Mouse (Mus musculus) adrenal gland, adult (tissue): ENCODE measurements around the gene Sh2d3c.

Source experiments
- DNase-seq, 2 experiments: peaks; one replicate each; pipeline ENCODE4 v3.0.0; 2022 to 2023; ENCODE audit warnings: low spot score in 1 of 2; ENCODE audit not compliant: inconsistent age in 2 of 2

The Sh2d3c gene

DNA sequence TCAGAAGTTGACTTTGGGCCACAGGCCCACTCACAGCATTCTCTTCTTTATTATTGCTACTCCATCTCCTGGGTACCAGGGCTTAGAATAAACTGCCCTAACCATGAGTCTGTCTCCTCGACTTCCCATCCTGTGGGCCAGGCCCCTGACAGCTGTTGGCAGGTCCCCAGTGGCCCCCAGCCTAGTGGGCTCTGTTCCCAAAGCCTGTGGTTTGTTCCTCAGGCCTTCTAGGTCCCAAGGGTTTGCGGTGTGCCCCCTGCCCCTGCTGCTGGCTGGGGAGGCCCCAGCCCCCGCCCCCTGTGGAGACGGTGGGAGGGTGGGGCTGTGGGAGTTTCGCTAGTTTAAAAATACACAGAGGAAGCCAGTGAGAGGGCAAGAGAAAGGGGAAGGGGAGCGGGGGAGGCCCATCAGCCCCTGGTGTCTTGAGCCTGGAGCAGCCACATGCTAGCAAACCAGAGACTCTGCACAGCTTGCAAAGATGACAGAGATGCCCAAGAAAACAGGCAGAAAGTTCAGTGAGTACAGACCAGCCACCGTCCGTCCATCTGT, at the start of gene Sh2d3c:
Sh2d3c (plus strand) TSS at position 375 of the 549 bp plus-strand sequence.
- DNase-seq: no peak

DNA sequence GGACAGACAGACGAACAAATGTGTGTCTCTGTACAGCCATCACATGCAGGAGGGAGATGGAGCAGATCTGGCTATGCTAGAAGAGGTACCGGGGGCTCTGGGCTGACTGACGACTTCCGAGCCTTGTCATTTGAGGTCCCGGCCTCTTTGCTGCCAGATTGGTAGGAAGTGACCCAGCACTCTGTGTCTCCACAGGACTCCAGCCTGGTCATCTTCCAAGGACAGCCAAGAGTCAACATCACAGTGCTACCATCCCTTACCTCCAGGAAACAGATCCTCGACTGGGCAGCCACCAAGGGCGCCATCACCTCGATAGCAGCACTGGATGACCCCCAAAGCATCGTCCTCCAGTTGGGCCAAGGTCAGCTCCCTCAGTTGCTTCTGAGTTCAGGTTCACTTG, 49.7 kb upstream of the Sh2d3c start:
- DNase-seq: peak; percentile 36 to 60

DNA sequence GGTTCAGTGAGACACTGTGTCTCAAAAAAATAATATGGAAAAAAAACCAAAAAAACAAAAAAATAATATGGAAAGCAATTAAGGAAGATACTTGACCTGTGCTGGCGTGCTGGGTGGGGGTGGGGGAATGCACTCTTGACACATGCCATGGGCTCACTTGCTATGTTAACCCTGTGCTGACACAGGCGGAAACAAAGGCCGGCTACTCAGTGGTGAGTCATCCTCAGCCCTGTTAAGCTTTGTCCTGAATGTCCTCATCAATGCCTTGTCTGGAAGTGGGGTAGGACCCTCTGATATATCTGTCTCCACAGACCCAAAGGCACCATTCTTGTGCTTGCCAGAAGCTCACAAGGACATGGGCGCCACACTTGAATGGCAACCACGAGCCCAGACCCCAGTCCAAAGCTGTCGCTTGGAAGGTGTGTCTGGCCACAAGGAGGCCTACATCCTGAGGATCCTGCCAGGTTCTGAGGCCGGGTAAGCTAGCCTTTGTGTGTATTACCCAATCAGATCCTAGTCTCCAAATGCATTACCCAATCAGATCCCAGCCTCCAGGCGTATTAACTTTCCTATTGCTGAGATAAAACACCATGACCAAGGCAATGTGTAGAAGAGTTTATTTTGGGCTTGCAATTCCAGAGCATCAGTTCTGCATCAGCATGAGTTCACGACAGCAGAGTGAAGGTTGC, 48.8 kb upstream of the Sh2d3c start:
- DNase-seq: no peak

DNA sequence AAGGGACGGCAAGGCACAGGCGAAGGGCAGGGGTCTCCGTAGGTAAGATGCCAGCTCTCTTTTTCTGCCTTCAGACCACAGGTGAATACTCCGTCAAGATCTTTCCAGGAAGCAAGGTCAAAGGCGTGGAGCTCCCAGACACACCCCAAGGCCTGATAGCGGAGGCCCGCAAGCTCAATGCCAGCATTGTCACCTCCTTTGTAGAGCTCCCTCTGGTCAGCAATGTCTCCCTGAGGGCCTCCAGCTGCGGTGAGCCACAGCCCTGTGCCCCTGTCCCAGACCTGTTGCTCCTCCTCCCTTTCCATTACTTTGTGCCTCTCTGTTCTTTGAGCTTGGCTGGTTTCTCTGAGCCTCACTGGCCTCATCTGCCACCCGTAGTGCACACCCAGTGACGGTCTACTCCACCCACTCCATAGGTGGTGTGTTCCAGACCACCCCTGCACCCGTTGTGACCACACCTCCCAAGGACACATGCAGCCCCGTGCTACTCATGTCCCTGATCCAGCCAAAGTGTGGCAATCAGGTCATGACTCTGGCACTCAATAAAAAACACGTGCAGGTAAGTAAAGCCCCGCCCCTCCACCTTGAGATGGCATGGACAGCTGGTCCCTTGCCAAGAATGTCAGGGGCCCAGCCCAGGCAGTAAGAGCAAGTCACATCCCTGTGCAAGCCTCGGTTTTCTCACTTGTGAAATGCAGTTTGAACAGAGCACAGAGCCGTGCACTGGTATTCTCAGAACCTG, 47.5 kb upstream of the Sh2d3c start:
- DNase-seq: no peak

DNA sequence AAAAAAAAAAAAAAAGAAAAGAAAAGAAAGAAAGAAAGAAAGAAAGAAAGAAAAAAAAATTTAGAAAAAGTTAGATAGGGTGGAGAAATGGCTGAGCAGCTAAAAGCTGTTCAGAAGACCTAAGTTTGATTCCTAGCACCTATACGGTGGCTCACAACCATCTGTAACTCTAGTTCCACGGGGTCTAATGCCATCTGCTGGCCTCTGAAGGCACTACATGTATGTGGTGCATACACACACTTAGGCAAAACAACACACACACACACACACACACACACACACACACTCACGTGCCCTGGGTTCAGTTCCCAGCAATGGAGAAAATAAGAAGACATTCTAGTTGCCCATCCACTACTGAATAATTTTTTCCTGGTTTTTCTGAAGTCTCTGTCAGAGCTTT, 44.0 kb upstream of the Sh2d3c start:
- DNase-seq: no peak

DNA sequence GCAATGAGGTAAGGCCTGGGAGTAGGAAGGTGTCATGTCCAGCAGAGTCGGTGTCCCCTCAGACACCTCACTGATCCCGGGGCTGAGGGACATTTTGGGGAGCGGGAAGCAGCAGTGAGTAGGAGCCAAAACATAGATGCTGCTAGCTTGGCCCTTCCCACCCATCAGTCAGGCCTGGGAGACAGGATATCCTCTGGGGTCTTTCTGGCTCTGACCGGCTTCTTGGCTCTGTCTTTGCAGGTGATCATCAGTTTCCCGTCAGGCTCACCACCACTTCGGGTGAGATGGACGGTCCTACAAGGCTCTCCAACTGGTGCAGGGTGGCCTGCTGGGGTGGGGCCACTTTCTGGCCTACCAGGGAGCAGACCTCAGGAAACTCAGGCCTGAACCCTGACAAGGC, 43.2 kb upstream of the Sh2d3c start:
- DNase-seq: no peak

DNA sequence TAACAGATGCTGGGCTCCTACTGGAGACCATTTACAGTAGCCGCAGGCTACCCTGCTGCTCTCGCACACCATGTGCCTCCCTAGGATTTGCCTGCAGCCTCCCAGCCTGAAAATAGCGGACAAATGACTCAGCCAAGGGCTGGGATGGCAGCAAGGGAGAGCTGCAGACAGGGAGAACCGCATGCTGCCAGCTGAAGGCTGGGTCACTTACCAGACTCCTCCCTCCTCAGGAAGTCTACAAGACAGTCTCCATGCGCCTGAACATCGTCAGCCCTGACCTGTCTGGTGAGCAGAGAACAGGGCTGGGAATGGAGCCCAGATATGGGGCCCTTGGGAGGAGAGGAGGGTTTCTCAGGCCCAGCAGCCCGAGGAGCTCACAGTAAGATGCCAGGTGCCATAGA, 40.8 kb upstream of the Sh2d3c start:
- DNase-seq: peak; percentile 83 to 88

DNA sequence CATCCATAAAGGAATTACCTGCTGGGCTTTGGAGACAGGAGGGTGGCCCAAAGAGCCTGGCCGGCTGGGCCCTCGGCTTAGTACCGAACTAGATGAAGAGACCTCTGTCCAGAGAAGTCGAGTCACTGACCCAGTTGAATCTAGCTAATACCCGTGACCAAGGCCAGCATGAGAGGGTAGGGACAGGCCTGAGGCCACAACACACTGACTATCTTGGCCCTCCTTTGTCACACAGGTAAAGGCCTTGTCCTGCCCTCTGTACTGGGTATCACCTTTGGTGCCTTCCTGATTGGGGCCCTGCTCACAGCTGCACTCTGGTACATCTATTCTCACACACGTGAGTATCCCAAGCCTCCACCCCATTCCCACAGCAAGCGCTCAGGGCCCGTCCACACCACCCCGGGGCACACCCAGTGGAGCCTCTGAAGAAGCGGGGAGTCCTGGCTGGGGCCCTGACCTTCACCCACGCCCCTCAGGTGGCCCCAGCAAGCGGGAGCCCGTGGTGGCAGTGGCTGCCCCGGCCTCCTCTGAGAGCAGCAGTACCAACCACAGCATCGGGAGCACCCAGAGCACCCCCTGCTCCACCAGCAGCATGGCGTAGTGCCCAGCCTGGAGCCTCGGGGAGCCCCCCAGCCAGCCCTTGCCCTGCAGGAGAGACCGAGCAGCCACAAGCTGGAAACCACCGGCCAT, 39.7 kb upstream of the Sh2d3c start:
- no peak for DNase-seq

DNA sequence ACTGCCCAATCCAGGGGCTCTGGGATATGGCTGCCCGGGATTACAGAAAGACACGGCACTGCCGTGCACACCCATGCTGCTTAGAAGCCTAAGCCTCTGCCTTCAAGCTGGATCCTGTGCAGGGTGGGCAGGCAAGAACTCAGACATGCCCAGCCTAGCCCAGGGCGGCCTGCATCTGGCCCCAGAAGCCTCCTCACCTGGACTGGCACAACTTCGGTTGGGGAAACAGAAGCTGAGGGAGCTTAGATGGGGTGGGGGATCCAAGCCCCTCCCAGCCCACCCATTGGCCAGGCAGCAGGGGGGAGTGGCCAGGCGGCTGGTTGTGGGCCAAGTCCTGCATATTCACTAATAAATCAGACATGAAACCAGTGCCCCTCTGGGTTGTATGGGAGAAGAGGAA, 39.1 kb upstream of the Sh2d3c start:
- DNase-seq: no peak

DNA sequence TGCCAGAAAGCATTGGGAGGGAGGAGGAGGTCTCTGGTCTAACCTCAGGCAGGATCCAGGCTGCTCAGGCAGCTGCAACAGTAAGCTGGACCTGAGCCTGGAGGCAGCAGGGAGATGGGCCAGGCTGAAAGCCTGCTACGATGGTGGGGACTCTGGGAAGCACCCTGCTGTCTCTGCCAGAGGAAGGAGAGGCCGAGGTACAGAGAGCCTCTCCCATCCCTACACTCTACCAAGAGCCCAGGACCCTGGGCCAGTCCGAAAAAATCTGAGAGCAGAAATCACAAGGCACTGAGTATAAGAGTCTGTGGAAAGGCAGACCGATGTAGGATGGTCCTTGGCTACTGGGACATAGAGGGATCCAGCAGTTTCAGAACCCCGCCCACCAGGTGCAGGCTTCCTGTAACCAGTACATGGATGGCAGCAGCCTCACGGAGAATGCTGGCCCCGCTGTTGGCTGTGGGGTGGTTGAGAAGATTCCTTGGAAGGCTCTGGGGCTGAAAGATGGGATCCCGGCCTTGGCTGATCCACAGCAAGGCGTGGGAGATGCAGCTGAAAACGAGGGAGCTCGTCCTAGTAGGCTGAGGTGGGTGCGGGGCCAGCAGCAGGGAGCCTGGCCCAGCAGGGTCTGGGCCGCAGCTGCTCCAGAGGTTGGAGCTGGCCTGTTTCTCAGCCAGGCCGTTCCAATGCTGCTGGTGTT, 38.0 kb upstream of the Sh2d3c start:
- DNase-seq: no peak

DNA sequence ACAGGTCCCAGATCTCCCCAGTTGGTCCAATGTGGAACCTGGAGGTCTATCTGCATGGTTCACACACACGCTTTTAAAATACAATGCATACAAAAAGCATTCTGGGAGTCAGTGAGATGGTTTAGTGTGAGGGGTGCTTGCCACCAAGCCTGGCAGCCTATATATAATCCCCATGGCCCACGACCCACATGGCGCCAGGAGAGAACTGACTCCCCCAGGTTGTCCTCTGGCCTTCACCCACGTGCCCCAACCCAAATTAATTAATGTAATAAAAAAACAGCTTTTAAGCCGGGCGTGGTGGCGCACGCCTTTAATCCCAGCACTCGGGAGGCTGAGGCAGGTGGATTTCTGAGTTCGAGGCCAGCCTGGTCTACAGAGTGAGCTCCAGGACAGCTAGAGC, 37.2 kb upstream of the Sh2d3c start:
- no peak for DNase-seq

DNA sequence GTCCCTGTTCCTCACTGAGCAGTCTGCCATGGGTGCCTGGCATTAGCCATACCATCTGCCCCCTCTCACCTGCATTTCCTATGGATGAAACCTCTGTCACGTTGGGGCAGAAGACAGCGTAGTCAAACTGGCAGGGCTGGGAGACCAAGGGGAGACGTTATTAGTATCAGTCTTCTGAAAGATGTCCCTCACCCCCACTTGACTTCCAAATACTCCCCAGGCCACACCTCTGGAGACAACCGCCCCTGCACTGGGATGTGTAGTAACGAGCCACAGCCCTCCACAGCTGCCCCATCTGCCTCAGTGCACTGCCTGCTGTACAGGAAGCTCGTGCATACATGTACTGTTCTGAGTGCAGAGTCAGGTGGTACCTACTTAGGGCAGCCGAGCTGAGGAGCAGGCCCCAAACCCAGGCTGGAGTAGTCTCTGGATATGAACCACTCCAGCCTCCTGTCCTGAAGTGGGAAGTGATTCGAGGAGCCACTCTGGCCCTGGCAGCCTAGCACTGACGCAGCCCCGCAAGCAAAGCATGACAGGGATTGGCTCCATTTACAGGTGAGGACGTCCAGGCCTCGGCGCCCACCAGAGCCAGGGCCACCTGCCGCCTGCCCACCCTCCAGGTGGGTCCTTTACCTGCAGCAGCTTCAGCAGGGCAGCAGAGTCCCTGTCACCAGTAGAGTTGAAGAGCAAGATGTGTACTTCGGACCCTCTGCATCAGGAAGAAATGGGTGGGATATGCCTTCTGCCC, 36.0 kb upstream of the Sh2d3c start:
- no peak for DNase-seq

DNA sequence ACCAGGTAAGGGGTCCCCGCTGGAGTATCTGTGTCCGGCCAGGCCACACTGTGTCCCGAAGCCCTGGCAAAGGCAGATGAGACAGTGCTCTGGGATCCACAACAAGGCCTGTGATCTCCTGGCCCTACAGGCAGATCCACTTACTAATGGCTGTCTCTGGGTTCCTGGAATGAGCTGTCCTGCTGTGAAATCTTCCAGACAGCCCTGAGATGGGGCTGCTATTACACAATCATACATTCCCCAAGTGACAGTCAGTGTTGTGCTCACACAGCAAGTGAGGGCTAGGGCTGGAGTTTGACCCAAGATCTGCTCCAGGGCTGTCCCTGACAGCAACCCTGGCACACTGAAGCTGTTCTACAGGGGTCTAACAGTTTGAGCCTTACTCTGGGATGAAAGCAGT, 35.0 kb upstream of the Sh2d3c start:
- peak; percentile 69 to 85 for DNase-seq

DNA sequence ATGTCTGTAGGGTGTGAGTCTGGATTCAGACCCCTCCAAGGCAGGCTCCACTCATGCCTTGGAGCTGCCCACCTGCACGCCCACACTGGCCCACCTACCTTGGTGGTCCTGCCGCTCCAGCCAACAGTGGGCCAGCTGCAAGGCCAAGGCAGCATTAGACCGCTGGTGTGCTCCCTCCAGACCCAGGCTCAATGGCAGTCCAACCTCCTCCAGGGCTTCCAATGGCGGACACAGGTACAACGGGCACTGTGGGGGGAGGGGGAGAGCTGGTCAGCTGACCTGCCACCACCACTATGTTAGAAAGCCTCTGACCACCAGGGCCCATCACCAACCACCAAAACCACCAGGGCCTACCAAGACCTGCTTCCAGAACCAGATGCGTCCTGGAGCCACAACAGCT, 34.2 kb upstream of the Sh2d3c start:
- DNase-seq: no peak

DNA sequence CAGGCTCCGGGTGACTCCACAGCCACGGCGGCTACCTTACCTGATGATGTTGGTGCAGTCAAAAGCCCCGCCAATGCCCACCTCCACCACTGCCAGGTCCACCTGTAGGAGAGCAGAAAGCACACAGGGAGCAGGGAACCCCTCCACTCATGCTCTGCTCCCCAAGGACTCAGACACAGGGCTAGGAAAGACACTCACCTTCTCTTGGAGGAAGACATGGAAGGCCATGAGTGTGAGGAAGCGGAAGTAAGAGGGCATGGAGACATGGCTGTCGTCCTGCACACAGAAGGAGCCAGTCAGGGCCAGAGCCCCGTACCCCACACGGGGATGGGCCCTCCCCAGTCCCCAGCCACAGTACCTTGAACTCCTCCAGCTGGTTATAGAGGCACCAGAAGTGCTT, 33.3 kb upstream of the Sh2d3c start:
- no peak for DNase-seq

DNA sequence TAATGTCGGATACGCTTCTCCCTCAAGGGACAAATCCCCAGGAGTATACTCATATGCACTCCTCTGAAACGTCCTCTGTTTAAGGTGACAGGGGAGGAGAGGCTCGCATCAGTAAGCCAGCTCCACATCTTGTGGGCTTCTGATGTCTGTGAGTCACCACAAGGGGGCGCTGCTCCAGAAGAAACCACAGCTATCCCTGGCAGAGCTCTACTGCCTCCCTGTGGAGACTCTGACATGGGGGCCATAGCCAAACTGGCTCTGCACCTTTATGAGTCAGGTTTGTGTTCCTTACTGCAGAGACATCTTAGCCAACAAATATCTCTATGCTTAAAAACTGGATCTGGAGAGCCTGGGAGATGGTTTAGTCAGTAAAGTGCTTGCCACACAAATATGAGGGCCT, 31.4 kb upstream of the Sh2d3c start:
- peak; percentile 90 to 96 for DNase-seq

DNA sequence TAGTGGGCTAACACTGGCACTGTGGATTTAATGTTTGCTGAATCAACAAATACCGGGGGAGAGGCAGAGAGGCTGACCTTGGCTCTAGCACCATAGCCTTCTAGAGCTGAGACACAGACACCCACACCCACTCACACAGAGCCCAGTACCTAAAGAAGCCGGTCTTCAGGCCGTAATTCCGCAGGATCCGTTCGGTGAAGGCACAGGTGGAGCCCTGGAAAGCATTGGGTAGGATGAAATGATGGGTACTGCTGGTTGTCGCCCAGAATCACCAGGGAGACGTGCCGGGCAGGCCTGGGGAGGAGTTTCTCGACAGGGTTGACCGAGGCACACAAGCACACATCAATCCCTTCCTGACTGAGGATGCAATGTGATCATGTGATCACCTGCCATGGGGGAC, 29.8 kb upstream of the Sh2d3c start:
- no peak for DNase-seq

DNA sequence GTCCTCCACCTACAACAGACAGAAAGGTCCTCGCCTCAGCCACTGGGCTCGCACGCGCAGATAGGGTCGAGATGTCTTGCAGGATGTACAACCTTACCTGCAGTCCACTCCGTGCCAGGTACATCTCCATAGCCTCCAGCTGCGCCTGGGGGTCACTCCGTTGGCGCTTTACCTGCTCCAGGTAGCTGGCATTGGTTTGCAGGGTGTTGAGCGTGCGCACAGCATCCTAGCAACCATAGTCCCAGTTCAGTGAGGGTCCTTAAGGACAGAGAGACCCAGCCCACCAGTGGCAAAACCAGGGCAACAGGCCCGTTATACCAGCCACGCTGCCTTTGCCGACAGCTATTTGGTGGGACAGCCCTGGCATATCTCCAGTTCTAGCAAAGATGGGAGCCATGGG, 28.4 kb upstream of the Sh2d3c start:
- no peak for DNase-seq

DNA sequence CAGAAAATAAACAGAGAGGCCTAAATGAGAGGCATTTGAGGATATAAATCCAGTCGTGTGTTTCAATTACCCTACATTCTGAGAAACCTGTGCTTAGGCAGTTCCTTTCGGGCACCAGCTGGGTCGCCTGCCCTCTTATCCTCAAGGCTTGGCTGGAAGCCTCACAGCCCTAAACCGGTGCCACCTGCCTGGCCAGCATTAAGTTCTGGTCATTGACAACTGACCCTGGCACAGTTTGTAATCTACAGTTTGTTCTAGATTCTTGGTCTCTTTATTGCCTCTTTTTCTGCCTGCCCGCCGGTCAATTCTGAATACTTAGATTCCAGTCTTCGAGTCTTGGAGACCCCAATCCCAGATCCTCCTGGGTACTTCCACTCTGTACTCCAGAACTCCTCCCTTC, 27.6 kb upstream of the Sh2d3c start:
- DNase-seq: no peak

DNA sequence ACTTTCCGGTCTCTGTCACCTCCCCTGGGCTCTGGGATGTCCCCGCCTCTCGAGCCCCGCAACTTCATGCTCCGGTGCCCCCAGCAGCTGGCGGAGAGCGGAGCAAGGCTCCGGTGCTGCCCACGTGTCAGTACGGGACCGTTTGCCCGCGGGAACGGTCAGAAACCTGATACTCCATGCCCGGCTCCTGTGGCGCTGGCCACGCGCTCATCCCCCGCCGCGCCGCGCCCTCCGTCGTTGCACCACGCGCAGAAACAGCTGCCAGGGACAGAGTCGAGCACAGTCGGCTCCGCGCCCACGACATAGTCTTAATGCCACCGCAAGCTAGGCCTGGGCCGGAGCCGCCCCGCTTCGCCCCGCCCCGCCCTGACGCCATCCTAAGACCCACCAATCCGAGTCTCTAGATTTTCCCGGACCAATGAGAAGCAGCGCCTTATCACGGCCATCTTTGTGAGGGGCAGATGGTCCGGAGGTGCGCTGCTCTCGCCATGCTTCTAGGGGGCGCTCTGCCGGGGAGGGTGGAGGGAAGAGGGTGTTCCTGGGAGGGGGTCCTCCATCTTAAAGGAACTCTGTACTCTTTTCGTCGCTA, 26.9 kb upstream of the Sh2d3c start:
- DNase-seq: peak; percentile 96 to 99
